Mouse (Mus musculus): ENCODE results near the gene Dnal4. TPM values are rescaled to one million over a fixed set of nuclear protein-coding genes. Genes with fewer than 3 reads are reported as not detected.
A peak's percentile ranks its signal among the peaks of the same experiment; 100 is the strongest.

Dnal4 gene
- polyA plus RNA-seq, 1 experiment from 2014 or later: 70.4 TPM

DNA sequence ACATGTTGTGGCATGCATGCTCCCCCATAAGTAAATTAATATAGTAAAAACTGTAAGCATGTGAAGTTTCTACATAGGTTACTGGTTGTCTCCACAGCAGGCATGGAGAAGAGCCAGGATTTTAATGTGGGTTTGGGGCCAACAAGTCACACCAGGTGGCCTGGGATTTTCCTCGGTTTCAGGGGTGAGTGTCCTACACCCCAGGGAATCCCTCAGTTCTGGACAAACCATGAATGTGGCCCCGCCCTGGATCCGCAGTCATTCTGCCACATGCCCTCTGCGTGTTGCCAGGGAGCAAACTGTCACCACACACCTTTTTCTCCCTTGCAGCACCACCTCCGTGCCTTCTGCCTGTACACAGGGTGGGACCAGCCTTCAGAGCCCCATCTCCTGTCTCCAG is 31.0 kb upstream of the Dnal4 start:
- WGBS: 63% methylated on average over 5 of the region's 5 CpGs
- DNase-seq (ENCODE audit: low spot score): no peak
- Histone ChIP-seq H3K4me1 (peaks cover 16% of the 10 kb centered on the region), H3K36me3 (no peaks in the 10 kb centered on the region), H3K9me3 (replicated peaks) (no peaks in the 10 kb centered on the region), H3K27me3 (ENCODE audit: low read depth, poor library complexity, severe bottlenecking) (peaks cover 59% of the 10 kb centered on the region), H3K27ac (no peak overlapping the region), H3K4me3 (no peak overlapping the region)

DNA sequence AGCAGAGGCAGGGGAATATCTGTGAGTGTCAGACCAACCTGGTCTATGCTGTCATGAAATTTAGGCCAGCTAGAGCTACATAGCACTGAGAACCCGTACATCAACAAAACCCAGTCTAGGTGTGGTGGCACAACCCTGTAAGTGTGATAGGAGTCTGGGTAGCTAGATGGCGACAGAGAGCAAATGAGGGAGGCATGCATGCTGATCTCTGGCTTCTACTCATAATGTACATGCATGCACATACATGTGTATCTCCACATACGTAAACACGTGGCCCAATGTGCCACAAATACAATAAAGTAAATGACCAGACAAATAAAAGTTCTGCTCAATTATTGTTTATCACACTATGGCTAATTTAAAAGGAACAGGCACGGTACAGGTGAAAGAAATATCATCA is 30.5 kb upstream of the Dnal4 start:
- DNase-seq (ENCODE audit: low spot score): no peak
- WGBS: 42% methylated on average over 5 of the region's 5 CpGs
- H3K36me3 ChIP-seq: no peaks in the 10 kb centered on the region
- no peak overlapping the region for H3K27ac ChIP-seq
- no peaks in the 10 kb centered on the region for H3K9me3 ChIP-seq (replicated peaks)
- no peak overlapping the region for H3K4me3 ChIP-seq
- peaks cover 14% of the 10 kb centered on the region for H3K4me1 ChIP-seq
- peaks cover 64% of the 10 kb centered on the region for H3K27me3 ChIP-seq (ENCODE audit: low read depth, poor library complexity, severe bottlenecking)

GRCm38 (mm10) chr15:79807050-79807449 is 29.4 kb upstream of the Dnal4 start:
- Histone ChIP-seq H3K27ac (no peak overlapping the region), H3K4me1 (peaks cover 14% of the 10 kb centered on the region)
- WGBS: 63% methylated on average over 1 of the region's 1 CpGs

GRCm38 (mm10) chr15:79805246-79805645 is 27.6 kb upstream of the Dnal4 start:
- H3K36me3 ChIP-seq: no peaks in the 10 kb centered on the region
- no peak overlapping the region for H3K27ac ChIP-seq
- no peak for DNase-seq (ENCODE audit: low spot score)
- WGBS: 25% methylated on average over 8 of the region's 8 CpGs
- H3K4me3 ChIP-seq: peak overlapping the region; percentile 67; the same call in 1 of the 2 replicates
- H3K4me1 ChIP-seq: peaks cover 14% of the 10 kb centered on the region
- no peaks in the 10 kb centered on the region for H3K9me3 ChIP-seq (replicated peaks)
- peaks cover 87% of the 10 kb centered on the region for H3K27me3 ChIP-seq (ENCODE audit: low read depth, poor library complexity, severe bottlenecking)

More at GRCm38 (mm10) chr15:79807050-79807449, 29.4 kb upstream of the Dnal4 start:
- Histone ChIP-seq H3K27me3 (ENCODE audit: low read depth, poor library complexity, severe bottlenecking) (peaks cover 75% of the 10 kb centered on the region), H3K36me3 (no peaks in the 10 kb centered on the region), H3K9me3 (replicated peaks) (no peaks in the 10 kb centered on the region), H3K4me3 (no peak overlapping the region)
- DNase-seq (ENCODE audit: low spot score): no peak

DNA sequence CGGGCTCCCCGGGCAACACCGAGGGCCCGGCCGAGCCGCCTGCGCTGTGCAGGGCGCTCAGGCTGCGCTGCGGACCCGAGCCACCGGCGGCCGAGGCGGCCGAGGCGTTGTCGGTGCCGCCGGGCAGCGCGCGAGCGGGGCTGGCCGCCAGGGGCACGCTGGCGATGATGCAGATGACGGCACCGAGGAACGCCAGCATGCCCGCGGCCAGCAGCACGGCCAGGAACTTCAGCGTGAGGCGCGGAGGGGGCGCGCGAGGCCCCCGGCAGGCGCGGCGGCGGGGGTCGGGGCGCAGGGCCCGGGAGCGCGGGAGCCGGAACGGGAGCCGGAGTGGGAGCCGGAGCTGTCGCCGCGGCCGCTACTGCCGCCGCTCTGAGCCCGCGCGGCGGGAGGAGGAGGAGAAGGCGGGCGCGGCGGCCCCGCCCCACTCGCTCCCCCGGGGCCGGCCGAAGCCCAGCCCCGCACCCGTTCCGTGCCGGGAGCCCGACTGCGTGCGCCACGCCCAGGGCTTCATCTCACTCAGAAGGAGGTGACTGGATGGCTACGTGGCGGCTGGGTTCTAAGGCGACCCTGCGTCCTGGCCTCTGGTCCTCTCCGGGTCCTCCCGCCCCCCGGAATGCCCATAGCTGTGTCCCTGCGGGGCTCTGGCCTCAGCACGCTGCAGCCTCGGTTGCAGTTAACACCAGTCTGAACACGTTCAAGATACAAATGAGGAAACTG is 26.9 kb upstream of the Dnal4 start, which contains the start of gene Nptxr:
Nptxr (minus strand) TSS at position 415 of the 720 bp plus-strand sequence.
- H3K27me3 ChIP-seq (ENCODE audit: low read depth, poor library complexity, severe bottlenecking): peaks cover 90% of the 10 kb centered on the region
- H3K4me3 ChIP-seq: peak within 1 kb of the TSS; percentile 67
- no peaks in the 10 kb centered on the region for H3K9me3 ChIP-seq (replicated peaks)
- H3K36me3 ChIP-seq: no peaks in the 10 kb centered on the region
- under 1% methylated on average over 74 of the region's 91 CpGs for WGBS
- peak within 1 kb of the TSS; percentile 75 for H3K27ac ChIP-seq
- H3K4me1 ChIP-seq: peaks cover 14% of the 10 kb centered on the region
- DNase-seq (ENCODE audit: low spot score): peak; percentile 68

- 7% methylated on average over 71 of the region's 81 CpGs for WGBS
- Histone ChIP-seq H3K27ac (peak overlapping the region; percentile 75), H3K9me3 (replicated peaks) (no peaks in the 10 kb centered on the region), H3K4me1 (peaks cover 14% of the 10 kb centered on the region), H3K36me3 (no peaks in the 10 kb centered on the region), H3K4me3 (peak overlapping the region; percentile 67), H3K27me3 (ENCODE audit: low read depth, poor library complexity, severe bottlenecking) (peaks cover 85% of the 10 kb centered on the region)
- DNase-seq (ENCODE audit: low spot score): peak; percentile 49
These were observed 26.1 kb upstream of the Dnal4 start for GRCm38 (mm10) chr15:79803533-79804351.

DNA sequence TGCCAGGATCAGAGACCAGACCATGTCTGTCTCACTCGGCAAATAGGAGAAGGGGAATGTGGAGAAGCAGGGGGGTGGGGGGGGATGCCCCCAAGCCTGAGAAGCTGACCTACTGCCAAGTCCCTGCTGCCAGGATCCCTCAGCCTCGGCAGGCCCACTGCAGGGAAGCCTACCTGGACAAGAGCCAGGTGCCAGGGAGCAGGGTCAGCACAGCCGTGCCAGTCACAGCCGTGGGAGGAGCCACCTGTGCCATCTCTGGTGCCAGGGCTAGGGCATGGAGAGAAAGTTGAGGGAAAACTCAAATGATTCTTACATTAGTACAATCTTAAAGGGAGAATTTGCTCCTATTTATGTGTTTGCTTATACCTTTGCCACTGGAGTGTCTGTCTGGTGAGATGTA is 24.7 kb upstream of the Dnal4 start:
- Histone ChIP-seq H3K27me3 (ENCODE audit: low read depth, poor library complexity, severe bottlenecking) (peaks cover 73% of the 10 kb centered on the region), H3K36me3 (no peaks in the 10 kb centered on the region), H3K4me3 (no peak overlapping the region), H3K27ac (no peak overlapping the region), H3K4me1 (peaks cover 14% of the 10 kb centered on the region), H3K9me3 (replicated peaks) (no peaks in the 10 kb centered on the region)
- DNase-seq (ENCODE audit: low spot score): no peak
- 69% methylated on average over 4 of the region's 4 CpGs for WGBS

- Histone ChIP-seq H3K9me3 (replicated peaks) (no peaks in the 10 kb centered on the region), H3K27ac (no peak overlapping the region), H3K4me3 (no peak overlapping the region), H3K27me3 (ENCODE audit: low read depth, poor library complexity, severe bottlenecking) (peaks cover 66% of the 10 kb centered on the region), H3K4me1 (peaks cover 14% of the 10 kb centered on the region), H3K36me3 (no peaks in the 10 kb centered on the region)
- 71% methylated on average over 2 of the region's 2 CpGs for WGBS
- no peak for DNase-seq (ENCODE audit: low spot score)
These were observed 24.0 kb upstream of the Dnal4 start for GRCm38 (mm10) chr15:79801646-79802045.

- DNase-seq (ENCODE audit: low spot score): no peak
- no peaks in the 10 kb centered on the region for H3K36me3 ChIP-seq
- WGBS: 64% methylated on average over 11 of the region's 11 CpGs
- no peak overlapping the region for H3K4me3 ChIP-seq
- no peaks in the 10 kb centered on the region for H3K9me3 ChIP-seq (replicated peaks)
- peaks cover 57% of the 10 kb centered on the region for H3K27me3 ChIP-seq (ENCODE audit: low read depth, poor library complexity, severe bottlenecking)
- peaks cover 14% of the 10 kb centered on the region for H3K4me1 ChIP-seq
- no peak overlapping the region for H3K27ac ChIP-seq
These were observed 23.1 kb upstream of the Dnal4 start for GRCm38 (mm10) chr15:79800701-79801100.

DNA sequence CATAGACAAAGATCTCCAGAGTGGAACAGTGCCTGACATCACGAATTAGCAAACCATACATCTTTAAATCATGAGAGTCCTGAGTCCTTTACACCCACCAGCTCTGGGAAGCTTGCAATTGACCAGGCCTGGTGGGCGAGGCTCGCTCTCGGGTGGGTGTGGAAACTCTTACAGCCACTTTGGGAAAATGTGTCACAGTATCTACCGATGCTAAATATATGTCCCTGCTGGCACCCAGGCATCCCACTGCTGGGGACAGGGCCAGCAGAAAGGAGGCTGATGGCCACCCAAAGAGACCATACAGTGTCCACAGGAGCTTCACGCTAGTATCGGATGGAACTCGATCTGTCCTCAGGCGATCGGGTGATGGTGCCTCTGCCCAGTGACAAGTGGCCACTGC is 20.9 kb upstream of the Dnal4 start:
- Histone ChIP-seq H3K4me1 (peaks cover 5% of the 10 kb centered on the region), H3K27ac (no peak overlapping the region), H3K27me3 (ENCODE audit: low read depth, poor library complexity, severe bottlenecking) (peaks cover 53% of the 10 kb centered on the region), H3K9me3 (replicated peaks) (no peaks in the 10 kb centered on the region), H3K4me3 (no peak overlapping the region), H3K36me3 (no peaks in the 10 kb centered on the region)
- no peak for DNase-seq (ENCODE audit: low spot score)
- WGBS: 91% methylated on average over 10 of the region's 10 CpGs

- peaks cover 51% of the 10 kb centered on the region for H3K27me3 ChIP-seq (ENCODE audit: low read depth, poor library complexity, severe bottlenecking)
- no peak overlapping the region for H3K27ac ChIP-seq
- H3K36me3 ChIP-seq: no peaks in the 10 kb centered on the region
- peaks cover 5% of the 10 kb centered on the region; the same call in 1 of the 2 replicates for H3K4me1 ChIP-seq
- WGBS: 83% methylated on average over 8 of the region's 8 CpGs
- no peaks in the 10 kb centered on the region for H3K9me3 ChIP-seq (replicated peaks)
- no peak overlapping the region for H3K4me3 ChIP-seq
- DNase-seq (ENCODE audit: low spot score): no peak
These were observed 20.0 kb upstream of the Dnal4 start for GRCm38 (mm10) chr15:79797680-79798079.

GRCm38 (mm10) chr15:79797096-79797495 is 19.4 kb upstream of the Dnal4 start:
- Histone ChIP-seq H3K4me1 (peaks cover 9% of the 10 kb centered on the region; the same call in 1 of the 2 replicates), H3K9me3 (replicated peaks) (no peaks in the 10 kb centered on the region), H3K27me3 (ENCODE audit: low read depth, poor library complexity, severe bottlenecking) (peaks cover 51% of the 10 kb centered on the region), H3K36me3 (no peaks in the 10 kb centered on the region), H3K27ac (no peak overlapping the region), H3K4me3 (no peak overlapping the region)
- DNase-seq (ENCODE audit: low spot score): no peak
- WGBS: 86% methylated on average over 7 of the region's 7 CpGs

DNA sequence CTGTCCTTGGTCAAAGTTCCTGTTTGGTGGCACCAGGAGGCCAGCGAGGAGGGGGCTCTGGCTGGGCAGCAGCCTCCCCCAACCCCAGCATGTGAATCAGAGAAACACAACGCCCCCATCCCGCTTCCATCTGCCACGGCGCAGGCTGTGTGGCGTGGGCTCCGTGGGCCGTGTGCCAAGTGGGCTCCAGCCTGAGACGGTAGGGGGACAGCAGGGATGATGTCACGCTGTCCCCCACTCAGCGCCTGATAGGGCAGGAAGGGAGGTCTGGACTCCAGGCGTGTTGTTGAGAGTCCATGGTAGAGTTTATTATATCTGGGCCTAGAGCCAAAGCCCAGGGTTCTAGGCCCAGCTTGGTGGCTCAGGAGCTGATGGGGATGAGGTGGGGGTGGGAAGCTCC is 18.6 kb upstream of the Dnal4 start:
- WGBS: 92% methylated on average over 12 of the region's 12 CpGs
- H3K4me1 ChIP-seq: peaks cover 9% of the 10 kb centered on the region; the same call in 1 of the 2 replicates
- H3K27ac ChIP-seq: no peak overlapping the region
- H3K4me3 ChIP-seq: no peak overlapping the region
- H3K9me3 ChIP-seq (replicated peaks): no peaks in the 10 kb centered on the region
- H3K27me3 ChIP-seq (ENCODE audit: low read depth, poor library complexity, severe bottlenecking): peaks cover 51% of the 10 kb centered on the region
- H3K36me3 ChIP-seq: no peaks in the 10 kb centered on the region
- DNase-seq (ENCODE audit: low spot score): no peak

Measured in limb, embryonic 10.5 days (tissue).